Mouse (Mus musculus) fat pad, adult 2 months (tissue): Measurements from ENCODE around the gene Cebpg.

Source experiments
- DNase-seq: peaks from one replicate; pipeline ENCODE4 v3.0.0-alpha.2; 2011; ENCODE audit warnings: low read depth, low spot score; ENCODE audit errors: extremely low read depth

The Cebpg gene

DNA sequence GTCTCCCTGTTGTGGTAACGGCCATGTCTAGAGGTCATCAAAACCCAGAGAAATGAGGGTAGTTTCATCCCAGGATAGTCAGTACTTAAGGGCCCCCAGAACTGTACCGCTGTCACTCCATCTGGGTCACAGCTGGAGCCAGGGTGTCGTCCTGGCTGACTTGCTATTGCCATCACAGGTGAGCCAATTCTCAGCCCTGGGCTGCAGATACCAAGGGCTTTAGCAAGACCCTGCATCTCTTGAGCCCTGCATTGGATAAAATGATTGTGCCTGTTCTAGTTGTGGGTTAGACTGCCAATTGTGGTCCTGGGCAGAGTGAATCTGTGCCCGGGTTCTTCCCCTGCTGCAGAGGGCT is 30.1 kb downstream of the Cebpg start:
- no peak for DNase-seq

DNA sequence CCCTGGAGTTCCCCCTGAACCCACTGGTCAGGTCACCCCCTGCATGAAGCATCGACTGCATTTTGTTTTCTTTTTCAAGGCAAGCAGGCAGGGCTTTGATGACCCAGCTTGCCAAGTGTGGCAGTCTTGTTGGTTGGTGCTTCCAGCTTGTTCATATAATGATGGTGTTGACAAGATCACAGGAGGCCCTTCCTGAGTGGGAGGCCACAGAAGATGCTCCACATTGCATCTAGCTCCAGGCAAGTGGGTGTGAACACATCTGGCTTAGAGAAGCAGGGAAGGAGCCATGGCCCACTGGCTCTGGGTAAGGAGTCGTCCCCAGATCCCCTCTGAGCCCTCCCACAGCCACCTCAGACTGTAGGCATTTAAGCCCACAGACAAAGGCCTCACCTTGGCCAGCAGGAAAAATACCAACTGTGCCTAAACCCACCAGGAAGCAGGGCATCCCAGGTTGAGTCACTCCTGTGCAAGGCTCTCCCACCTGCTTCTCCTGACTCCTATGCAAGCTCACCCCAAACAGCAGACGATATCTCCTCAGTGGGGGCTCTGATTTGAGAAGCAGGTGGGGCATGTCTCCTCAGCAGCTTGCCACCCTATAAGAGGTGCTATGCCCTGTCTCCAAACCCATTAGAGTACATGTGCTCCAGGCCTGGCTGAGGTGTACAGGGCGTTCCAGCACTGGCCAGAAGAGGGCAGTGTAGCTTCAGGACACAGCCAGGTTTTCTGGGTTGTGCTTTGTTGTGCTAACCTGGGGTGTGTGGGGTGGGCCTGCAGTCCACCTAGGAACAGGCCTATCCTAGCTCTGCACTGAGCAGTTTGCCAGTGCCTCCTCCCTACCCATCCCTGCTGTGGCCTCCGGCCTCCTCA is 30.7 kb downstream of the Cebpg start:
- DNase-seq = no peak

DNA sequence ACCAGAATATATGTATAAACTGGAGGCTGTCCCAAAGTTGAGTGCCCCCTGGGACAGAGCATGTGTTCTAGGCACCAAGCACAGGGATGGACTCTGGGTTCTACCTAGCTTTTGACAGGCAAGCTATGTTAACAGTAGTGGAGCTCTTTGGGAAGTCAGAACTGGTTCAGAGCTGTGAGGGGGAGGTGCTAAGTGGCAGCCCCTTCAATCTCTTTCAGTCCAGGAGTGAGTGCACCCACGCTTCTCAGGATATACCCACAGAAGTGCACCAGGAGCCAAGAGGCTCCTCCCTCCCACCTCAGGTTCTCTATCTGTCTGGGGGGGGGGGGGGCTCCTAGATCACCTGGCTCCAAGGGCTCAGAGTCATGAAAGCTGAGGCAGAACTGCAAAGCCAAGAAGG is 31.9 kb downstream of the Cebpg start:
- no peak for DNase-seq

DNA sequence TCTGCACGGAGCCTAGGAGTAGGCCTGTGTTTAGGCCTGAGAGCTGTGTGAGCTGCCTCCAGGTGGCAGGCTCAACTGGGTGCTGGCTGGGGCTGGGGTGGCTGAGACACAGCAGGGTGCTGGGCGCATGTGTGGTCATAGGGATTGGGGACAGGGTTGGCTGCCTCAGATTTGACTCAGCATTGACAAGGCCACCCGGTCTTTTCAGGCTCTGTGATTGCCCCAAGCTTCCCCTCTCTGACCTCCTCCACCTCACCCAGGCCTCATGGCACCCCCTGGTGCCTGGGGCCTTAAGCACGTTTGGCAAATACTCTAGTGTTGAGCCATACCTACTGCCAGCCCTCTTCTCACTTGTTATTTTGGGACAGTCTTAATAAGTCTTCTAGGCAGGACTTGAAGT is 33.1 kb downstream of the Cebpg start:
- DNase-seq = no peak

DNA sequence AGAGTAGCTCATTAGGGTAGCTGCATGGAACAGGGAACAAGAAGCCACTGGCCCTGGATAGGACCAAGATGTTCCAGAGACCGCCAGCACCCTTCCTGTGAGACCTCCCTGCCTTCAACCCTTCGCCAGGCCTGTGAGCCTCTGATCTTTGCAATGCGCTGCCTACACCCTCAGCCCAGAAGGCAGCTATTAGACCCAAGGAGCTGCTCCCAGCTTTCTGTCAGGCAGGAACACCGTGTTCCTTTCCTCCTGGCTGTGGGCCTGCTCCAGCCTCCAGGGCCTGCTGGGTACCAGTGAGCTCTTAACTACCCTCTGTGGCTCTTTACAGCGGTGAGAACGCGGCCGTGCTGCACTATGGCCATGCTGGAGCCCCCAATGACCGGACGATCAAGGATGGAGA is 35.0 kb downstream of the Cebpg start:
- no peak for DNase-seq

DNA sequence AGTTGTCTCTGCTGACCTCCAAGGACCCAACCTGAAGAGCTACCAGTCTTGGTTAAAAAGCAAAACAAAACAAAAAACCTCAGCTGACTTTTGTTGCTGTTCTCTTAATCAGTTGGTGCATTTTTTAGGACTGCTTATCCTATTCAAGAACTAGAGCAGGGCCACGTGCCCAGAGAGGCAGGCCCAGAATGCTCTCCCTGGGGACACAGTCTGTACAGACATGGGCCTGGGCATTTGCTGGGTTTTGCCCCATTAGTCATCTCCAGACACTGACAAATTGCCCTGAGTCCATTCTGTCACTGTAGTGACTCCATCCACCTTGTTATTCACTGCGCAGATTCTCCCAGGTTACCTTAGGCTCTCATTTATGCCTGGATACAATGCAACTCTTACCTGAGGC is 41.1 kb downstream of the Cebpg start:
- DNase-seq = no peak

DNA sequence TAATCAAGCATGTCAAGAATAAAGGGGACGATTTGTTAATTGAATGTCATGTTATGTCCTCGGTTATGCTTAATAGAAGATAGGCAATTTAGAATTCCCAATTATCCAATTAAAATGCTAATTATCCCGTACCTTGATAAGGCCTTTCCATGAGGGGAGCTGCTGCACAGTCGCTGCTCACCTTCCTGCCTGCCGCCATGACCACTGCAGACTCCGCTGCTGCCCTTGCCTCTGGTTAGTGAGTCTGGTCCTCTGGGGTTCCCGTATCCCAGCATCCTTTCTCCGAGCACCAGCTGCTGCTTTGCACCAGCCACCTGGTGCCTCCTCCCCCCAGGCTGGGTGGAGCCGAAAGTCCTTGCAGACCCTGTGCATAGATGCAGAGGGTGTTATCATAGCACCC is 43.1 kb downstream of the Cebpg start:
- no peak for DNase-seq

DNA sequence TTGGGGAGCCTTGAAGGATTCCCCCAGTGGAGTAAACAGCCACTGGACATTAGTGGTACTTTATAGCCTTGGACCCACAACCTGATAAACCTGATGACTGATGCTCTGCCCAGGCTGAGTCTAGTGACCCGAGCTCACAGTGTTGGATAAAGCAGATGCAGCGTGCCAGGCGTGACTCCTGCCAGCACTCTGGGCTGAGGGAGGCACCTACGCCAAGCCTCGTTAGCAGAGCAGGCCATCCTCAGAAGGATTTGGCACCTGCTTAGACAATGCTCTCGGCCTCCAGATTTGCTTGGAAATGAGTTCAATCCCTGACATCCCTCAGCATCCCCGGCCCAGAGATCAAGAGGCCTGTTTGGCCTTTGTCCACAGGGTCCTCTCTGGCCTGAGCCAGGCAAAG is 49.7 kb downstream of the Cebpg start:
- no peak for DNase-seq

DNA sequence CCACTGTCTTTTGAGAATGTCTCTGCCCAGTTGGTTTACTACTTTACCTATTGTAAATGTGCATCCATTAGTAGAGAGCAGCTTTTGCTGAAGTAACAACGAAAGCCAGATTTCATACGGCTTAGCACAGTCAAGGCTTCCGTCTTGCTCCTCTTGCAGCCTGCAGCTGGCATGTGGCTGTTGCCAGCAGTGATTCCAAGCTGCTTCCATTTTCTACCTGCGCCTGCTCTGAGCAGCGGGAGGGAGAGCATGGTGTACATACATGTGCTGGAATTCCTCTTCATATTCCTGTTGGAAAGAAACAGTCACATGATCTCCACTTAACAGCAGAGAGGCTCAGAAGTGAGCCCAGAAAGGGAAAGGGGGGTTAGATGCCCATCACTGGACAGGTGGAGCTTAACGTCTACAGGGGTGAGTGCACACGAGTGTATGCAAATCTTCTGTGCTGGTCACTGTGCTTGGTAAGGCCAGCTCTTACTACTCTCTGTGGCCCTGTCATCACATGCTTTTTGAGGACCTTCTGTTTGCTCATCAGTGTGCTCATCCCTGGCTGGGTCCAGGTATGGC is 53.1 kb downstream of the Cebpg start:
- DNase-seq = no peak

DNA sequence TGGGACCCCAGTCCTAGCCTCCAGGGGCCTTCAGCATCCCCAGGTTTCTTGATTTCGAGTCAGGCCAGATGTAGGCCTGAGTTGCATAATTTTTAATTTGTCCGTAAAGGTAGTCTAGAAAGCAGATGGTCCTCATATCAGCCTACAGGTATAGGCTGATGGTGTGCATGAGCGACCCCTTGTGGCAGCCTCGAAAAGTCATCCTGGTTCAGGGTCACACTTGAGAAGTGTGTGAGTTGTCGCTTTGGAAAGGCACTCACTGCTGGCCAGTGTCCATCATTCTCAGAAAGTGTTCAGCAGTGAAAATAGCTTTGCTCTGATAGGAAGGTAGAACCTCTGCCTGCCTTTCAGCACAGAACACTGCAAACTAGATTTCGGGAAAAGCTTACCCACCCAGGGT is 55.5 kb downstream of the Cebpg start:
- no peak for DNase-seq
